18 mouse cellular contexts compared by ENCODE assay signal in genomic region chr9:103408136-103408777, GRCm38 (mm10). TPM values are rescaled to one million over a fixed set of nuclear protein-coding genes. Genes with fewer than 3 reads are reported as not detected.
DNase-seq lines count a peak whose midpoint lies in the region; ATAC-seq and TF ChIP-seq lines count a peak whose summit lies in the region.
"Had no signal": no experiment of that assay in that cellular context is flagged by ENCODE, and none has a peak within 500 bp of the region (broad histone marks: within the 10 kb centered on the region; RNA-seq: fewer than 3 reads in every experiment).

No protein-coding gene starts in this region.

- H3K9me3 ChIP-seq in hindbrain, embryonic 12.5 days (replicated peaks) = no peaks in the 10 kb centered on the region
- no peaks in the 10 kb centered on the region for H3K9me3 ChIP-seq in hindbrain, embryonic 11.5 days (ENCODE audit: control insufficient read depth, low read length)
- H3K9me3 ChIP-seq in midbrain, embryonic 14.5 days (ENCODE audit: control insufficient read depth, low read length) = no peaks in the 10 kb centered on the region
- H3K9me3 ChIP-seq in midbrain, embryonic 10.5 days (replicated peaks) = no peaks in the 10 kb centered on the region
- no peaks in the 10 kb centered on the region for H3K9me3 ChIP-seq in forebrain, postnatal 0 days (ENCODE audit: low read length)
- H3K9me3 ChIP-seq: heart, embryonic 10.5 days; neural tube, embryonic 12.5 days had no signal

- peaks cover 5% of the 10 kb centered on the region; the same call in 1 of the 2 replicates for H3K4me1 ChIP-seq in hindbrain, embryonic 12.5 days
- H3K4me1 ChIP-seq in hindbrain, embryonic 11.5 days (replicated peaks; ENCODE audit: control insufficient read depth, insufficient read depth, low read length) = no peaks in the 10 kb centered on the region
- H3K4me1 ChIP-seq in midbrain, embryonic 14.5 days (ENCODE audit: control insufficient read depth, insufficient read depth, low read length) = peaks cover 3% of the 10 kb centered on the region; the same call in 1 of the 2 replicates
- peaks cover 7% of the 10 kb centered on the region; the same call in 1 of the 2 replicates for H3K4me1 ChIP-seq in midbrain, embryonic 10.5 days
- no peaks in the 10 kb centered on the region for H3K4me1 ChIP-seq in forebrain, postnatal 0 days (ENCODE audit: insufficient read depth)
- H3K4me1 ChIP-seq: heart, embryonic 10.5 days; neural tube, embryonic 12.5 days had no signal

- H3K4me2 ChIP-seq in hindbrain, embryonic 12.5 days (replicated peaks) = no peak overlapping the region
- H3K4me2 ChIP-seq in hindbrain, embryonic 11.5 days (replicated peaks; ENCODE audit: low read depth, low read length) = no peak overlapping the region
- no peak overlapping the region for H3K4me2 ChIP-seq in midbrain, embryonic 14.5 days (ENCODE audit: low read length)
- H3K4me2 ChIP-seq in forebrain, postnatal 0 days (ENCODE audit: low read depth) = no peak overlapping the region
- H3K4me2 ChIP-seq: neural tube, embryonic 12.5 days had no signal

- intact Hi-C loops in left cerebral cortex, postnatal 25 days (cut with DNase I) = no loop called here
- intact Hi-C loops in left cerebral cortex, postnatal 14 days (cut with DNase I) = no loop called here

- no peak for TF ChIP-seq CTCF in forebrain, postnatal 0 days (IDR thresholded peaks at IDR 0.05; ENCODE audit: low read depth)

- no peak overlapping the region for H3K4me3 ChIP-seq in hindbrain, embryonic 12.5 days
- H3K4me3 ChIP-seq in hindbrain, embryonic 11.5 days (ENCODE audit: low read depth, low read length) = no peak overlapping the region
- no peak overlapping the region for H3K4me3 ChIP-seq in midbrain, embryonic 14.5 days (replicated peaks; ENCODE audit: low read depth, low read length)
- no peak overlapping the region for H3K4me3 ChIP-seq in midbrain, embryonic 10.5 days
- H3K4me3 ChIP-seq in forebrain, postnatal 0 days (ENCODE audit: low read depth, low read length) = no peak overlapping the region
- H3K4me3 ChIP-seq: heart, embryonic 10.5 days; neural tube, embryonic 12.5 days had no signal

- no peak for ATAC-seq in hindbrain, embryonic 12.5 days (ENCODE audit: low FRiP score)
- no peak for ATAC-seq in hindbrain, embryonic 11.5 days (ENCODE audit: low FRiP score)
- ATAC-seq in midbrain, embryonic 14.5 days (ENCODE audit: low FRiP score, low TSS enrichment) = no peak
- ATAC-seq in forebrain, postnatal 0 days = no peak; the same call in 1 of the 2 replicates
- ATAC-seq: CD4-positive, CD25-positive, alpha-beta regulatory T cell, adult 4 months had no signal

- H3K9ac ChIP-seq in hindbrain, embryonic 12.5 days = no peak overlapping the region
- H3K9ac ChIP-seq in hindbrain, embryonic 11.5 days (ENCODE audit: low read depth, low read length) = no peak overlapping the region
- H3K9ac ChIP-seq in midbrain, embryonic 14.5 days (replicated peaks; ENCODE audit: low read length) = no peak overlapping the region
- no peak overlapping the region for H3K9ac ChIP-seq in forebrain, postnatal 0 days
- H3K9ac ChIP-seq: liver, embryonic 14.5 days; neural tube, embryonic 12.5 days had no signal

- no peaks in the 10 kb centered on the region for H3K27me3 ChIP-seq in hindbrain, embryonic 12.5 days
- H3K27me3 ChIP-seq in hindbrain, embryonic 11.5 days (ENCODE audit: control insufficient read depth, insufficient read depth, low read length) = no peaks in the 10 kb centered on the region
- no peaks in the 10 kb centered on the region for H3K27me3 ChIP-seq in midbrain, embryonic 14.5 days (ENCODE audit: control insufficient read depth, insufficient read depth, low read length)
- H3K27me3 ChIP-seq in midbrain, embryonic 10.5 days (ENCODE audit: low read depth, poor library complexity, severe bottlenecking) = no peaks in the 10 kb centered on the region
- H3K27me3 ChIP-seq in forebrain, postnatal 0 days (ENCODE audit: insufficient read depth, low read length) = no peaks in the 10 kb centered on the region
- H3K27me3 ChIP-seq: neural tube, embryonic 12.5 days had no signal

- H3K36me3 ChIP-seq in hindbrain, embryonic 12.5 days = no peaks in the 10 kb centered on the region
- H3K36me3 ChIP-seq in hindbrain, embryonic 11.5 days (ENCODE audit: control insufficient read depth, insufficient read depth, low read length) = no peaks in the 10 kb centered on the region
- no peaks in the 10 kb centered on the region for H3K36me3 ChIP-seq in midbrain, embryonic 14.5 days (ENCODE audit: control insufficient read depth, insufficient read depth, low read length)
- H3K36me3 ChIP-seq in midbrain, embryonic 10.5 days = no peaks in the 10 kb centered on the region
- no peaks in the 10 kb centered on the region for H3K36me3 ChIP-seq in forebrain, postnatal 0 days (ENCODE audit: insufficient read depth)
- H3K36me3 ChIP-seq: heart, embryonic 10.5 days; neural tube, embryonic 12.5 days had no signal

- 60% methylated on average over 4 of the region's 4 CpGs for WGBS in hindbrain, embryonic 12.5 days
- WGBS in hindbrain, embryonic 11.5 days = 69% methylated on average over 4 of the region's 4 CpGs
- WGBS in midbrain, embryonic 14.5 days = 45% methylated on average over 4 of the region's 4 CpGs
- 83% methylated on average over 4 of the region's 4 CpGs for WGBS in midbrain, embryonic 10.5 days
- WGBS in forebrain, postnatal 0 days = 28% methylated on average over 4 of the region's 4 CpGs

- DNase-seq in hindbrain, embryonic 11.5 days (ENCODE audit: low spot score) = no peak
- DNase-seq in midbrain, embryonic 14.5 days = peak; percentile 78
- no peak for DNase-seq in midbrain, embryonic 10.5 days (ENCODE audit: low spot score)
- DNase-seq in forebrain, postnatal 0 days = peak; percentile 36
- peak; percentile 60 for DNase-seq in retina, embryonic 14.5 days (ENCODE audit: low spot score)
- no peak for DNase-seq in left cerebral cortex, postnatal 25 days (ENCODE audit: low spot score in 2 of 2)
- no peak for DNase-seq in left cerebral cortex, postnatal 14 days (ENCODE audit: low spot score in 2 of 2)
- DNase-seq: adrenal gland, postnatal 10 days; cerebellum, adult 2 months; gastrocnemius, postnatal 36 days; kidney, adult 9 months; lung, postnatal 14 days; thymus, adult 18-20 months had no signal

- H3K27ac ChIP-seq in hindbrain, embryonic 12.5 days = peak overlapping the region; percentile 62
- H3K27ac ChIP-seq in hindbrain, embryonic 11.5 days (ENCODE audit: low read depth, low read length) = no peak overlapping the region
- 0 out of 2 replicates have a peak overlapping the region, but pooled peaks have one; percentile 46 for H3K27ac ChIP-seq in midbrain, embryonic 14.5 days (replicated peaks; ENCODE audit: low read depth, low read length)
- H3K27ac ChIP-seq in midbrain, embryonic 10.5 days (replicated peaks) = no peak overlapping the region
- H3K27ac ChIP-seq in forebrain, postnatal 0 days (ENCODE audit: low read depth, low read length) = no peak overlapping the region; the same call in 1 of the 2 replicates
- H3K27ac ChIP-seq: heart, embryonic 10.5 days; liver, embryonic 14.5 days; neural tube, embryonic 12.5 days had no signal

RNA-seq across cellular contexts. Expression of gene Cdv3, which starts 42.6 kb away (rescaled TPM):
- 101 and 110 TPM in 2 replicates for polyA plus RNA-seq in hindbrain, embryonic 12.5 days (2016; fragmentation: Nextera tagmentation; extraction: Ambion mirVana)
- polyA plus RNA-seq in hindbrain, embryonic 11.5 days (2014; fragmentation: Nextera tagmentation; extraction: Ambion mirVana) = 105 and 135 TPM in 2 replicates
- 62.0 and 76.0 TPM in 2 replicates for polyA plus RNA-seq in midbrain, embryonic 14.5 days (2014; fragmentation: Nextera tagmentation; extraction: Ambion mirVana)
- polyA plus RNA-seq in midbrain, embryonic 10.5 days (2016; fragmentation: Nextera tagmentation; extraction: Ambion mirVana) = 166 and 168 TPM in 2 replicates
- 105 and 126 TPM in 2 replicates for total RNA-seq in forebrain, postnatal 0 days (2014; rRNA removed)
- 84.3 and 89.1 TPM in 2 replicates for polyA plus RNA-seq in forebrain, postnatal 0 days (2015; fragmentation: Nextera tagmentation; extraction: Ambion mirVana)
- total RNA-seq in left cerebral cortex, postnatal 25 days (2021) = 10 to 100 TPM; 77.9 to 79.0 TPM
- 10 to 100 TPM; 85.8 to 93.4 TPM for total RNA-seq in left cerebral cortex, postnatal 14 days (2021)

Comparison
In these comparisons a context has a peak if more than half of its experiments do, and no peak if none do; other contexts are left out.
1. H3K27ac ChIP-seq: peak in hindbrain, embryonic 12.5 days (single experiment) and midbrain, embryonic 14.5 days (single experiment); none in hindbrain, embryonic 11.5 days (single experiment), midbrain, embryonic 10.5 days (single experiment) and forebrain, postnatal 0 days (single experiment).
2. DNase-seq: peak in midbrain, embryonic 14.5 days (single experiment), forebrain, postnatal 0 days (single experiment) and retina, embryonic 14.5 days (single experiment); none in hindbrain, embryonic 11.5 days (single experiment), midbrain, embryonic 10.5 days (single experiment), left cerebral cortex, postnatal 25 days (0 of 2) and left cerebral cortex, postnatal 14 days (0 of 2).